Mouse (Mus musculus): Measurements from ENCODE around the gene Lrriq1. TPM values are rescaled to one million over a fixed set of nuclear protein-coding genes. Genes with fewer than 3 reads are reported as not detected.

Gene Lrriq1
- not detected for polyA plus RNA-seq (2012; fragmentation: generic; extraction: Trizol)

GRCm38 (mm10) chr10:103235707-103236459, at the start of gene Lrriq1:
TSS of gene Lrriq1 (minus strand) at chr10:103236322.

DNA sequence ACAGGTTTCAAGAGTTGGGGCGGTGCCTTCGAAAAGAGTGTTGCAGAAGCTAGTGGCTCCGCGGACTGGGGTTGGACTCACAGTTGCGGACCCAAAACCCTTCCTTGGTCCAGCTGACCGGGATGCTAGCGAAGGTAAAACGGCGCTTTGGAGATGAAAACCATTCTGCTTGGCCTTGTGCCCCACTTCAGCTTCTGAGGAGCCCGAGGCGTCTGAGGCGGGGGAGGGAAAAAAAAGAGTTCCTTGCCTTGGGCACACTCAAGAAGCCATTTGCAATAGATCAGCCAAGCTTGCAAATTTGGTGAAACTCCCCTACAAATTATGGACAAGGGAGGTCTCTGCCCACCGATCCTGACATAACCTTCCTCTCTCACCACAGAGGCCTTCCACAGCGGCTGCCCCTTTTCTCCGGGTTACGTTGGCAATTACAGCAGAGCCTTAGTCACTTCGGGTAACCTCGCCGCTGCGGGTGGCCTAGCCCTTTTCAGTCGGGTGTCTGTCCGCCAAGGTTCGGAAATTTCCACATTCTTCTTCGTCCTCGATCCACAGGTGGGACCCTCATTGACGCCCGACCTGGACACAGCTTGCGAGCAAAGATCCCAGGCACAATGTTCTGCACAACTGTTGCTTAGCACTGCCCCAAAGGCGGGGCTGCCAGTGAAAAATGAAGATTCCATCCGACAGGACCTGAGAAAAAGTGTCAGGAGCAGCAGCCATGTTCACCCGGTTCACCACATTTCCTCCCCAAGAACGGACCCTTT, 206.2 kb downstream of the Lrriq1 start, which contains the start of gene Alx1:
Gene Alx1 (minus strand): TSS at position 486 of the 761 bp plus-strand sequence.

Other genes with a start within 250 kb of the Lrriq1 start
- not detected for gene Alx1, start 206.1 kb downstream of the Lrriq1 start, polyA plus RNA-seq (2012; fragmentation: generic; extraction: Trizol)
- gene Slc6a15, start 131.5 kb upstream of the Lrriq1 start, polyA plus RNA-seq (2012; fragmentation: generic; extraction: Trizol): not detected

All from C3H10T1/2 (cell line).